Mouse (Mus musculus): ENCODE measurements around the gene Serpina3f. TPM values are rescaled to one million over a fixed set of nuclear protein-coding genes. Genes with fewer than 3 reads are reported as not detected.

Gene Serpina3f
- total and polyA plus RNA-seq, 3 experiments, result 0.10 to 0.29 (median 0.24) TPM

- no peak for DNase-seq
These were observed 33.9 kb downstream of the Serpina3f start for GRCm38 (mm10) chr12:104248231-104248630.

GRCm38 (mm10) chr12:104261041-104261440, 46.7 kb downstream of the Serpina3f start:
- no peak for DNase-seq

- DNase-seq, result no peak
These were observed 48.5 kb downstream of the Serpina3f start, which contains the start of gene Serpina3i for GRCm38 (mm10) chr12:104262863-104263262. Gene Serpina3i (plus strand): TSS chr12:104263122.

- no peak for DNase-seq
These were observed 52.0 kb downstream of the Serpina3f start for GRCm38 (mm10) chr12:104266374-104266773.

Other genes with a start within 250 kb of the Serpina3f start
- gene Serpina11, start 224.6 kb upstream of the Serpina3f start, total RNA-seq (2021), result under 1 TPM in 1 of 2 experiments, not detected in 1; 0.63 TPM
- 0.07 TPM in 1 of 2 replicates, not detected in the other for gene Serpina11, start 224.6 kb upstream of the Serpina3f start, polyA plus RNA-seq (2012; rRNA removed)
- gene Serpina9, start 200.8 kb upstream of the Serpina3f start, total RNA-seq (2021), result not detected
- gene Serpina9, start 200.8 kb upstream of the Serpina3f start, polyA plus RNA-seq (2012; rRNA removed), result not detected in 2 replicates
- gene Serpina12, start 170.1 kb upstream of the Serpina3f start, total RNA-seq (2021), result under 1 TPM; 0.21 to 0.66 TPM
- 0.03 TPM in 1 of 2 replicates, not detected in the other for gene Serpina12, start 170.1 kb upstream of the Serpina3f start, polyA plus RNA-seq (2012; rRNA removed)
- under 1 TPM in 1 of 2 experiments, not detected in 1; 0.75 TPM for gene Serpina5, start 113.4 kb upstream of the Serpina3f start, total RNA-seq (2021)
- not detected in 2 replicates for gene Serpina5, start 113.4 kb upstream of the Serpina3f start, polyA plus RNA-seq (2012; rRNA removed)
- not detected for gene Serpina3a, start 101.8 kb upstream of the Serpina3f start, total RNA-seq (2021)
- not detected in 2 replicates for gene Serpina3a, start 101.8 kb upstream of the Serpina3f start, polyA plus RNA-seq (2012; rRNA removed)
- gene Serpina3b, start 86.5 kb upstream of the Serpina3f start, total RNA-seq (2021), result 1 to 10 TPM in 1 of 2 experiments, not detected in 1; 1.7 TPM
- 0.35 TPM in 1 of 2 replicates, not detected in the other for gene Serpina3b, start 86.5 kb upstream of the Serpina3f start, polyA plus RNA-seq (2012; rRNA removed)
- 10 to 100 TPM; 20.6 to 23.9 TPM for gene Serpina3c, start 60.7 kb upstream of the Serpina3f start, total RNA-seq (2021)
- gene Serpina3c, start 60.7 kb upstream of the Serpina3f start, polyA plus RNA-seq (2012; rRNA removed), result 8.6 and 9.8 TPM in 2 replicates
- gene Serpina3g, start 21.7 kb downstream of the Serpina3f start, total RNA-seq (2021), result 1 to 10 TPM; 3.4 to 4.1 TPM
- gene Serpina3g, start 21.7 kb downstream of the Serpina3f start, polyA plus RNA-seq (2012; rRNA removed), result 5.4 and 11.3 TPM in 2 replicates
- under 1 TPM; 0.45 to 0.52 TPM for gene Serpina3i, start 48.6 kb downstream of the Serpina3f start, total RNA-seq (2021)
- 0.26 and 0.29 TPM in 2 replicates for gene Serpina3i, start 48.6 kb downstream of the Serpina3f start, polyA plus RNA-seq (2012; rRNA removed)
- under 1 TPM; 0.20 to 0.83 TPM for gene Serpina3j, start 100.0 kb downstream of the Serpina3f start, total RNA-seq (2021)
- not detected in 2 replicates for gene Serpina3j, start 100.0 kb downstream of the Serpina3f start, polyA plus RNA-seq (2012; rRNA removed)
- 10 to 100 TPM; 23.4 to 37.3 TPM for gene Serpina3k, start 123.9 kb downstream of the Serpina3f start, total RNA-seq (2021)
- 0.40 and 0.94 TPM in 2 replicates for gene Serpina3k, start 123.9 kb downstream of the Serpina3f start, polyA plus RNA-seq (2012; rRNA removed)
- gene Serpina3m, start 123.9 kb downstream of the Serpina3f start, total RNA-seq (2021), result 1 to 10 TPM; 2.5 to 3.8 TPM
- 0.12 and 0.17 TPM in 2 replicates for gene Serpina3m, start 123.9 kb downstream of the Serpina3f start, polyA plus RNA-seq (2012; rRNA removed)
- gene Serpina3n, start 192.2 kb downstream of the Serpina3f start, total RNA-seq (2021), result 10 to 100 TPM in 1 of 2 experiments, 1 to 10 TPM in 1; 8.2 to 21.9 TPM
- gene Serpina3n, start 192.2 kb downstream of the Serpina3f start, polyA plus RNA-seq (2012; rRNA removed), result 14.3 and 14.4 TPM in 2 replicates

Data from adrenal gland, adult 2 months (tissue).